Mouse (Mus musculus): ENCODE measurements at regions not wholly inside any gene's neighbourhood (a gene's known extent, or its start where the extent isn't known, plus 50 kb on each side); places are given as distances from the start of the nearest gene placed in this dataset.

DNA sequence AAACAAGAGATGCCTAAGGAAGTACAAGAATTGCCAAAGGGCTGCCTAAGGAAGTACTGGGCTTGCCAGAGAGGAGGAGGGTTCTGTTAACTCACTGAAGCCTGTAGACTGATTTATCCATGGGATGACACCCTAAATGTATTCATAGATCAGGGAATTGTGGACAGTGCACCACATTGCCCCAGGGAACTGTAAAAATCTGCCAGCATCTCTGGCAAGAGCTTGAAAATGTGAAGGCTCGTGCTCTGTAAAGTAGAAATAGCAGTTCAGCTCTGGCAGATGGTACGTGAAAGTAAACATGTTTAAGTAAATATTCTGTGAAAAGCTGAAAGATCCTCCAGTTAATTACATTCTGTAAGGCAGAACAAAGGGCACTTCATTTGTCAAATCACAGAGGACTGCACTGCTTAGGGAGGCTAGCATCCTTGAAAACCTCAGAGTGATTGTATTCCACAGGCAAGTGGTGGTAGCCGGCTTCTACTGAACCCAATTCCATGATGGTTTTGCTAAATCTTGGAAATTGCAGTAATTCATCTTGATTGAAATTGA is 445.9 kb upstream of the Grin3a start:
- no peak for DNase-seq

DNA sequence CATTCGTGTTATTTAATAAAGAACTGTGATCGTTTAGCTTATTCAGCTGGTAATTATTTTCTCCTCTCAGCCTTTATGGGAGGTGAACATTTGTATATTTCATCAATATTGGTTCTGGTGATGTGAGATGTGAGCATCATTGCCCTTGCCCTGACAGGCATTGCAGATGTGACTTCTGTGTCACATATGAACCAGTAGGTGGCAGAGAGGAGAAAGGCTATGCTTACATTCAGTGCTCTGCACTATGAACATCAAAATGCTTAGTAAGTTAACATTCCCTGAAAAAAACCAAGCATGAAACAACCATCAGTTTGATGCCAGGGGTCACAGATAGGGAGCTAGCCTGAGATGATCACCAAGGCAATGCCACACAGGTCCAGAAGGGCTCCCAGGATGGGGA is 441.1 kb upstream of the Grin3a start:
- no peak for DNase-seq

DNA sequence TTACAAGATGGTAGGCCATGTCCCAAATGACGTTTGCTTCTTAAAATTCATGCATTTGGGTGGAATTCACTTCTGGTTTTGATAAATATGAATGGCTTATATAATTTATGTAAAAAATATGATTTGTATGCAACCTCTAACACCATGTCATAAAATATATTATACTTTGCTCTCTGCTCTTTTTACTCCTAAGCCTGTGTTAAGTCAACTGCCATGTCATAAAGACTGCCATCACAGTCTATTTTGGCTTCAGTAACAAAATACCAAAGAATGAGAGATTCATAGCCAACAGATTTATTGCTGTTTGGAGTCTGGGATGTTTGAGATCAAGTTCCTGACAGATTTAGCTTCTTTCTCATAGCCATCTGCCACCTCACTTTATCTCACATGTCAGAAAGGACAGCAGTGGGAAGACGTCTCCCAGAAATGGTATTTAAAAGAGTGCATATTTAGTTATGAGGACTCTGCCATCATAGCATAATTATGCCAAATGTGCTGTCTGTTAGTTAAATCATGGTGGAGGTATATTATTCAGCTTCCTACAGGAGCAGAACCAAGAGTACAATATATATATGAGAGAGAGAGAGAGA is 413.6 kb upstream of the Grin3a start:
- DNase-seq, result no peak

DNA sequence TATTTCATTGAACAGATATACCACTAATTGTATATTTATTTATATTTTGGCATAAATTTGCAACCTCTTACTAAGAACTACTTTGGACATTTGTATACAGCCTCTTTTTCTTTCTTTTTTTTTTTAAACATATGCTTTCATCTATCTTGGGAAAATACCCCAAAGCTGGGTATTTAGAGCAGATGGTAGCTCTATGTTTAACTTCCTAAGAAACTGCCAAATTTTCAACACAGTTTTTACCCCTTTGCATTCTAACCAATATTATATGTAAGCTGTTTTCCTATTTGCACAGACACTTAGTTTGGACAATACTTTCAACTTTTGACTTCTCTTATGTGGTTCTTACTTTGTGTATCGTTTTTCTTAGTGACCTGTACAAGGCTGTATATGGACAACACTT is 396.5 kb upstream of the Grin3a start:
- no peak for DNase-seq

DNA sequence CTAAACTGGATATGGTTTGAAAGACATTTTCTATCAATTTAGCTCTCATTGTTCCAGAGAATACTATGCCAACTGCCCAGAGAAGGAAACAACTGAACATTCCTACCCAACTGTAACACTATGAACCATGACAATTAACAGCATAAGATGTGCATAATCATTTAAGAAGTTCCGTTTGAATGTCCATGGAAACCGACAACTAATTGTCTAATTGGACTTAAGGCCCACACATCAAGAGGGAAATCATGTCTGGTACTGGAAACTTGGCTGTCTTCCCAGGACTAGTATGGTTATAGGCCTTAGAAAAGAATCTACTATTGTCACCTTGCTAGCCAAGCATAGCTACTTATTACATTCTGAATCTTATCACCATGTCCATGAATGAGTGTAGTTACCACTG is 395.4 kb upstream of the Grin3a start:
- no peak for DNase-seq

DNA sequence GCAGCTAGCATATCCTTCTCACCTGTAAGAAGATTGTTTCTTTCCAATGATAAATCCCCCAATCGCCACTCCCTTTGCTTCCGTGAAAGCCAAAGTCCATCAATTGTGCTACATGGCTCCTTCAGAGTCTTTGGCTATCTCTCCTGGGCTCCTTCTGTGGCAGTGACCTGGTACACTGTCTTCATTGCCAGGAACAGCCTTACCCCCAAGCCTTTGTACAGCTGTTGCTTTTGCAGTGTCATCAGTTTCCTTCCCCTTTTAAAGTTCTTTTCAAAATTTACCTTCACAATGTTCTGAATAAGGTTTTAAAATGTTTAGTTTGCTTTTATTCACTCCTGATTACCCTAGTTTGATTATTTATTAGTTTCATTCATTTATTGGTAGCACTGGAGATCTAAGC is 393.8 kb upstream of the Grin3a start:
- no peak for DNase-seq

DNA sequence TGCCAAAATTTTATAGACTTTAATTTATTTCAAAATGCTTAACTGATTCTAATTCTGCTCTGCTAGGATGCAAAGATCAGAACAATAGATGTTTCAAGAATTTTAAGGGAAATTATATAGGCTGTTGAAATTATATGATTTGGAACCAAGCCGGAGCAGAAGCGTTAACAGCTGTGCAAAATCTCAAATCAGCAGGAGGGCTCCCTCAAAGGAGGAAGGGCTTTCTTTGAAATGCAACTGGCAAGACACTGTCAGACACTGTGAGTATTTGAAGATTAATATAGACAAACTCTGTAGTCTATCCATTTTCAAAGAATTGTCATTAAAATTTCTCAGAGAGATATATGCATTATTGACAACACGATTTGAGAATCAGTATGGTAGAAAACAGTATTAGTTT is 389.9 kb upstream of the Grin3a start:
- no peak for DNase-seq

DNA sequence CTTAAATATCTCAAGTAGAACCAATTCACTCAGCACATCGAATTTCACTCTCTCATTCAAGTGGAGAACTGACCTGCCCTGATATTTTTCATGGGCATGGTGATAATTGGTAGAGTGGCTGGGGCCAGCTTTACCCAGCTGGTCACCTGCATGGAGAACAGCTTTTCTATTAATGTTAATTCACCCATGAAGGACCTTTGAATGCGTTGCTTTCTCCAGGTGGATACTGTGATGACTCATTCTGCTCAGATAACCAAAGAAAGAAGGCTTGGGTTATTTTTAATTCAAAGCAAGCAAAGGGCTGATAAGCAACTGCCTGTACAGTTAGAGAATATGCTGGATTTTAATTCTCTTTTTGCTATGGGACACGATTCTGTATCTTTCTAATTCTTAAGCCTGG is 357.8 kb upstream of the Grin3a start:
- DNase-seq, result peak; percentile 13 to 49

DNA sequence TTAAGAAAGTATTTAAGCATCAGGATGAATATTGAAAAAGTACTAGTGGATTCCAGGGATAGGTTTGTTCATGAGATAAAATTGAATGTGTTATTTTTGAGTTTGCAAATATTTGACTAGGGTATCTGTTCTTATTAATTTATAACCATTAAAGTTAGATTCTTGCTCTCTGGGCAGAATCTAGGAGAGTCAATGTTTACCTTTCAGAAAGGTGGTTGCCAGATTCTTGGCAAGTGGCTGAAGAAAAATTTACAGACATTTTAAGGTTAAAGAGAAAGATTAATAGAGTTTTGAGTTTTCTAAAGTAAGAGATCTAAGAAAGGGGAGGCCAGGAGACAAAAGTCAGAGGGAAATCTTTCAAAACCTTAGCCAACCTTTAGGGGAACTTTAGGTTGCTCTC is 331.7 kb upstream of the Grin3a start:
- DNase-seq, result no peak

DNA sequence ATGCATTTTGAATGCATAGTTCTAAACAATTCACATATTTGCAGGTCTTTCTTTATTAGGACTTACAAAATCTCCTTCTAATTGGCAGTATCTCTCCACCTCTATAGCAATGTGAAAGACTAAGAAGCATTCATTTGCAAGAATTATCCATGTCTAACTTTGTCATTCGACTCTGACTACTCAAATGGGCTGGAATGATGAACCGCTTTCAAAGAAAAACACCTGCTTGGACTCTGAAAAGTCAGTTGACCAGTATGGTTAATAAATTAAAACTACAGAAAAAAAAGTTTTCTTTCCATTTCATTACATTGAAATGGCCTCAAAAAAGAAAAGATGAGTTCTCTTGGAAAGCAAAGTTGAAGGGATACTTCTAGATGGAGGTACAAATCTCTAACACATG is 331.1 kb upstream of the Grin3a start:
- DNase-seq, result no peak

DNA sequence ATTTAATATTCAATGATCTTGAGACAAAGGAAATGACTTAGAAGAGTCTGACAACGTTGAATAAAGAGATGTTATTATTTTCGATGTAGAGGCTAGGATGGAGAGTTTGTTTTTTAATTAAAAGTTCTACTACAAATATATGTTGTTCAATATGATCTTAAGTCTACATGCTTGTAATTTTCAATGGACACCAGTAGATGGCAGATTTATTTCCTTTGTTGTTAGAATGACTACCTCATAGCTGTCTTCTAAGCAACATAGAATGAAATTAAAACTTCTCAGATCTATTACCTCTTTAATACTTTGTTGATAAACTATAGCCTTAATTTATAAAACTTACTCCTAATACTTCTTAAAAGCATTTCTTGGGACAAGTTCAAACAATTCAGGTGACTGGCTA is 315.3 kb upstream of the Grin3a start:
- no peak for DNase-seq

DNA sequence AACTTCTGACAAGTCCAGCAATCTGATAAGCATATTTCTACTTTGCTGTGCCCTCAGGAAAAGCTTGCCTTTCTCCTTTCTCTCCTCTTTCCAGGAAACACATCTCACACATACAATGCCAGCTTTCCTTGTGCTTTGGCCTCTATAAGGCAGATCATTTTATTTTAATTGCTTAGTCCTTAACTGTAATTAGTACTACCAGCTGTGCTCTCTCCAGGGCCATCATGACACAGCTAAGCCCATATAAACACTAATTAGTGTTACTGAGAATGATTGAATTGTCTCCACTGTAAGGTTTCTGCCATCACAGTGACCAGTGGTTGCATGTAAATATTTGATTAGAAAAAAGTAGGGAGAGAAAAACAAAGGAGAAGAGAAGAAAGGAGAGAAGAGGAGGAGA is 300.4 kb upstream of the Grin3a start:
- no peak for DNase-seq

DNA sequence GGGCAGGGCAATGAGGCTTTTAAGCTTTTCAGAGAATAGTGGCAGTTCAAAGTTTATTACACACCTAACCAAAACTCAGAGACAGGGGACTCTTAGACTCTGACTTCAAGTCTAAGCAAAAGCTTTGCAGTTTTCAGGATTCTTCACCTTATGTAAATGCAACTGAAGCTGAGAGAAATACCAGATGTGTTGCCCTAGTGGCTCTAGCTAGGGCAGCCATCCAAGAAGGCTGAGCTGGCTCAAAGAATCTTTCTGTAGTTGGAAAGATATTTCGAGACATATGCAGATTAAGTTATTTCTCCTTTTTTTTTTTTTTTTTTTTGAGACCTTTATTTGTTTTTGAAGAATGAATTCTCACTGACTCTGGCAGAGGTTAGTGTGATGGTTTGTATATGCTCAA is 284.7 kb upstream of the Grin3a start:
- DNase-seq, result no peak

DNA sequence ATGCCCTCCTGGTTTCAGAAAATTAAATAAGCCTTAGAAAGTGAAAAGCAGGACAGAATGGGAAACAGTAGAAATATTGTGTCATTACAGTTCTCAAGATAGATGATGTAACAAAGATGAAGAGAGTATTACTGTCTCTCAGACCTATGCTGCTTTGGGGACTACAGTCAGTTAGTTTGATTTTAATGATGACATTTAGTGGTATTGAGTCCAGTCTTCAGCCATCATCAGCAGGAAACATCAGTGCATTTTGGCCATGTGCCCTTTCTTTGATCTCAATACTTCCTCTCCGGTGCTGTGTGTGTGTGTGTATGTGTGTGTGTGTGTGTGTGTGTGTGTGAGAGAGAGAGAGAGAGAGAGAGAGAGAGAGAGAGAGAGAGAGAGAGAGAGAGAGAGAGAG is 261.0 kb upstream of the Grin3a start:
- no peak for DNase-seq

DNA sequence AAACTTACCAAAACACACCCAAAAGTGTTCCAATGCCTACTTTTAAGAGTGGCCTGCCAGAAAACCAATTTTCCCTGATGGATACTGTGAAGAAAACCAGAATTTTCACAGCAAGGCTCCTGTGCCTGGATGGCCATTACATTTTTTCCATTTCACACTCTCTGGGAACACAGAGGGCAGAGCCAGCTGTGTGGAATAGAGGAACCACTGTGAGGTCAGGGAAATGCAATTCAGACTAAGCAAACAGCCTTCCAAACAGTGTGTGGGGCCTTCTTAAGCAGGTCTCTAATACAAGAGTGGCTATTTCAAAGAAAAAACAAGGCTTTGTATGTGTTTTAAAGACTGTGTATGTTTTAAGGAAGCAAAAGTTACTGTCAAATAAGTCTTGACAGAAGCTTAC is 242.3 kb upstream of the Grin3a start:
- no peak for DNase-seq

DNA sequence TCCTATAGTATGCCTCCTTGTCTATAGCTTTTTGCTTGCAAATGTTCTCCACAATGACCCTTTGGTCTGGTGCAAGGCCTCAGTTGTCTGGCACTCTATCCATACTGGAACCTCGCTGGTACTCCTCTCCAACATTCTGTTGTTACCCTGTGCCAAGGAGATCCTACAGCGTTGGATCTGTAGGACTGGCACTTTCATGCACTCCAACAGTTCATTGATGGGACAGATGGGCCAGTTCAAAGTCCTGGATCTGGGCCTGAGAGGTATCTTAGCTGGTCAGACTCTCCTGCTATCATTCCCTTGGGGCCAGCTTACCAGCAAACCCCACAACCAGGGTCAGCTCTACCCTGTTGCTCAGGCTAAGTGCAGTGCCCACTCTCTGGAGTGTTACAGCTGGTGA is 241.1 kb upstream of the Grin3a start:
- peak; percentile 56 to 82 for DNase-seq

DNA sequence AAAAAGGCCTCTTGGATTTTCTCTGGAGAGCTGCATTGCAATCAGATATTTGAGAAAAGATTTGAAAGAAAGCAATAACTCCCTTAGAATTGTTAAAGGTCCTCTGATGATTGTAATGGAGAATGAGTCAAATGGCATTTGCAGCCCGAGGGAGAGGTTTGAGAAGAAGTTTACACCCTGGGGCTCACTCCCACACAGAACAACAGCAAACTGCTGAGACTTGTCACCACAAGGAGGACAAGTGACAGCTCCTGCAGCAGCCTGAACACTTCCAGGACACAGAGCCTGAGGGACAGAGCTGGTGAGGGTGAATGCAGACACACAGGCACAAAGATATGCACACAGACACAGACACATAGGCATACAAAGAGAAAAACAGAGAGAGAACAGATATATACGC is 210.0 kb upstream of the Grin3a start:
- DNase-seq, result no peak

DNA sequence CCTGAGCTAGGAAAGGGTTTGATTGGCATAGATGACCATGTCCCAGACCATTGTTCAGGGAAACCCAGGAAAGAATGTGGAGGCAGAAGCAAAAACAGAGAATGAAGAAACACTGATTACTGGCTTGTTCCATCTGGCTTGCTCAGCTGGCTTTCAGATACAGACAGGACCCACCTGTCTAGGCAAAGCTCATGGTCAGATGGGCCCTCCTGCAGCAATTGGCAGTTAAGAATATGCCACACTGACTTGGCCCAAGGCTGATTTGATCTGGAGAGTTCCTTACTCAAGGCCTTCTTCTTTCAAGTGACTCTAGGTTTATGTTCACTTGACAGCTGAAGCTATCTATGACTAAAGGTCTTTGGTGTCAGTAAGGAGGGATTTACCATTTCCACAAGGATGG is 195.9 kb upstream of the Grin3a start:
- DNase-seq, result peak; percentile 42 to 57

DNA sequence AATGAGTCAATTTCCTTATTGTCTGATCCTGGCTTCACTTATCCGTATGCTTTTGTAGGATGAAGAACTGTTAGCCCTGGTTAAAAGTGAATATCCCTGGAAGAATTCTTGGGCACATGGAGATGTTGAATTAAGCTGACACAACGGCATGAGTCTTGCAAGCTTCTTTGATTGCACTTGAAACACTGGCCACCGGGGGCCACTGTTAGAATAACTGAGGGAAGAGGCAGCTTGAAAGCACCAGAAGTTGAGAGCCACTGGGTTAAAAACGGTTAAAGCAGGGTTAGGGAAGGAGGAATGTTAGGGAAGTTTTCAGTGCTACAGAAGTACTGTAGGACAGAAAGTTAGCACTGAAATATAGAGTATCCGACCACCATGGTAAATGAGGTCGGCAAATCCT is 190.5 kb upstream of the Grin3a start:
- DNase-seq, result peak; percentile 59 to 73

DNA sequence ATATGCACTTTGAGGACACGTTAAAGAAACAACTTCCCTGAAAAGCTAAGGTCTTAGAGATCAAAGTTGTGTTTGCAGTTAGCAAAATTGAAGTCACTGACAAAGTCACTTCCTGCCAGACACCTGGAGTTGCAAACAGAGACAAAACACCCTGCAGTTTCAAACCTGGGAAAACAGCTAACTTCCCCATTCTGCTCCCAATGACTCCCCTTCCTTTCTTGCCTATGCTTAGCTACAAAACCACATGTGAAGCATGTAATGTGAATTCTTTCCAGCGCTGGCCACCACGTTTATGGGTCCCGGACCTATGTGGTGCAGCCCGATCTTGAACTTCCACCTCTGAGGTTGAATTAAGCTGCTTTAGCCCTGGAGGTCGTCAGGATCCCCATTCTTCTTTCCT is 179.8 kb upstream of the Grin3a start:
- no peak for DNase-seq

Measured in cerebellum, postnatal 14 days (tissue).